Mouse (Mus musculus) heart, postnatal 36 days (tissue): ENCODE results near the gene Frmd6. TPM values are rescaled to one million over a fixed set of nuclear protein-coding genes. Genes with fewer than 3 reads are reported as not detected.

ENCODE experiments used
- DNase-seq, 2 experiments: peaks; one replicate each; pipeline ENCODE4 v3.0.0; 2021 to 2022
- intact Hi-C: fragments of 180-260 bp; cut with DNase I; formaldehyde crosslinking; loops from one replicate; pipeline ENCODE4 v1.15.1; 2025
- total RNA-seq, 2 experiments: library from RNA; stranded (reverse); gene quantifications; 2 replicates each; pipeline ENCODE4 v1.2.3; 2021

The Frmd6 gene
- total RNA-seq, 2 experiments from 2014 or later = 33.4 to 39.1 TPM

DNA sequence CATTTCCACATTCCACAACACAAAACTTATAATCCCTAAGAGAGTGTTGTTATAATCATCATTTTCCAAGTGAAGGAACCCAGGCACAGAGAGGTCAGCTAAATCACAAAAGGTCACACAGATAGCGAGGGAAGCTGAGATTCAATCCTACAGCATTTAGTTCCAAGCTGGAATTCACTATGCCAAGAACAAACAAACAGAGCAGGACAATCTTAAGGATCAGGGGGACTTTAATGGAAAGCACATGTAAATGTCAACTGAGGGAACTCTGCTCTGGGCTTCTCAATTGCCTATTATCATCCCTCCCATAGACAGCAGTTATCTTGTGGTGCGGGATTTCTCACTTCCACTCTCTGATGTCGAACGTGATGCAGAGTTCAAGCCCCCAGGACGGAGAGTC lies 17.8 kb upstream of the Frmd6 start:
- DNase-seq = no peak
- intact Hi-C loops = no loop called here

DNA sequence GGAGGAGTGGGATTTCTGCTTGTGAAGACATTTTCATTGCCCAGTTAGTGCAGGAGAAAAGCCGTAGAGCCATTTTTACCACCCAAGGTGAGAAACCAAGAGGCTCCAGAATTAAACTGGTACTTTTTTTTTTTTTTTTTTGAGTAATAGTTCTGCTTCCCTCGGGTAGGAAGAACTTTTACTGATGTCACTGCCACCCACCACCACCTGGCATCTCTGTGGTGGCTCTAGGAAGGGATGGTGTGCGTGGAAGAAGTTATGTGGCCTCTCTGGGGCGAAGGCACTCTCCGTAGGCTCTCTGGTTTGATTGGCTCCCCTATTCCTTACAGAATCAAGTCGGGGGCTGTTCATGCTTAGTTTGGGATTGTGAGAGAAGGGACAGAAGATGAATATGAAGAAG lies 17.3 kb upstream of the Frmd6 start:
- DNase-seq = no peak
- intact Hi-C loops = no loop called here

- intact Hi-C loops = loop anchor here (5.0 kb wide), 1 partner anchor 153 kb away; no protein-coding TSS in a partner anchor
- no peak for DNase-seq
Observed at GRCm38 (mm10) chr12:70809957-70810356, 15.4 kb upstream of the Frmd6 start.

GRCm38 (mm10) chr12:70811772-70812171 lies 13.5 kb upstream of the Frmd6 start:
- no peak for DNase-seq

GRCm38 (mm10) chr12:70812176-70812575 lies 13.1 kb upstream of the Frmd6 start:
- intact Hi-C loops = loop anchor here (5.0 kb wide), 1 partner anchor 155 kb away; no protein-coding TSS in a partner anchor
- DNase-seq = no peak

More at GRCm38 (mm10) chr12:70811772-70812171, 13.5 kb upstream of the Frmd6 start:
- intact Hi-C loops = loop anchor here (5.0 kb wide), 1 partner anchor 154 kb away; no protein-coding TSS in a partner anchor

- intact Hi-C loops = loop anchor here (5.0 kb wide), 1 partner anchor 156 kb away; no protein-coding TSS in a partner anchor
- DNase-seq = no peak
Observed at GRCm38 (mm10) chr12:70812822-70813465, 12.4 kb upstream of the Frmd6 start.

- DNase-seq = no peak
- intact Hi-C loops = no loop called here
Observed at GRCm38 (mm10) chr12:70816731-70817130, 8.6 kb upstream of the Frmd6 start.

DNA sequence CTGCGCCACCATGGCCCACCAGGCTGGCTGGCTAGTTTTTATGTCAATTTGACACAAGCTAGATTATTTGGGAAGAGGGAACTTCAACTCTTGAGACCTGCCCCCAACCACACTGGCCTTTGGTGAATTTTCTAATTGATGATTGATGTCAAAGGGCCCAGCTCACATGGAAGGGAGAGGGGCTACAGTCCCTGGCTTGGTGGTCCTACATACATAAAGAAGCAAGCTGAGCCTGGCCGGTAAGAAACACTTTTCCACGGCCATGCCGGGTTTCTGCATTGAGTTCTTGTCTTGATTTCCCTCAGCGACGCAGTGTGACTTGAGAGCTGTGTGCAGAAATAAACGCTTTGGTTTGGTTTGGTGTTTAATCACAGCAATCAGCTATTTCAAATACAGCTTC lies 1.3 kb upstream of the Frmd6 start:
- no peak for DNase-seq
- intact Hi-C loops = loop anchor here (2.0 kb wide), 1 partner anchor 329 kb away; no protein-coding TSS in a partner anchor

- no peak for DNase-seq
- intact Hi-C loops = loop anchor here (1.0 to 5.0 kb wide), 4 partner anchors 56 to 331 kb away; no protein-coding TSS in a partner anchor
Observed at GRCm38 (mm10) chr12:70825651-70826317, 470 bp downstream of the Frmd6 start.

DNA sequence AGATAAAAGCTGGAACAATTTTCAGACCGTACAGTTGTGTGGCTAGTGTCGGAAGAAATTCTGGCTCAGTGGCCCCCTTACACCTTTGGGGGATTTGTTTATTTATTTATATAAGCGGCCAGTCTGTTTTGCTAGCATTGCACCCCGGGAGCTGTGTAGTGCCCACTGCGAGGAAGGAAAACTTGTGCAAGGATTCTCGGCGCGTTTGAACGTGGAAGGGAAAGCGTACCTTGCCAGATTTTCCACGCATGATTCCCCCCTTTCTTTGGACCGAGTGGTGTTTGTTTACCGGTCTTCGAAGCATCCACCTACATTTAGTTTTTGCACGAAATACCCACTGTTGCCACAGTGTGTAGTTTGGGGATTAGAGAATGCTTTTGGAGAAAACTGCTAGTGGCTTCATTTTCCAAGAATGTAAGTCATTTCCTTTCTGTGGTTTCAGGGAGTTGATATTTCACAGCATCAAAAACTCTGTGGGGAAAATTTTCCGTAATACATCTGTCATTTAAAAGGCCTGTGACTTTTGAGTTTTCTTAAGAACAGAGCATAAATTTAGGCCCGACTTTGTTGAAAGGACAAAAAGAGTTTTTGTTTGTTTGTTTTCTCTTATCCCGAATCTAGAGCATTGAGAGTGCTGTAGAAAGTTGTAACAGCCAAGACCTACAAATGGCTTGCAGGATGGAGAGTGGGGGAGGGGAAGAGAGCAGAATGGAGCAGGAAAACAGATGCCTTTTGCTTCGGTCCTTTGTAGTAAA lies 1.2 kb downstream of the Frmd6 start:
- intact Hi-C loops = loop anchor here (2.0 to 5.0 kb wide), 2 partner anchors 82 to 174 kb away; no protein-coding TSS in a partner anchor
- DNase-seq = no peak

DNA sequence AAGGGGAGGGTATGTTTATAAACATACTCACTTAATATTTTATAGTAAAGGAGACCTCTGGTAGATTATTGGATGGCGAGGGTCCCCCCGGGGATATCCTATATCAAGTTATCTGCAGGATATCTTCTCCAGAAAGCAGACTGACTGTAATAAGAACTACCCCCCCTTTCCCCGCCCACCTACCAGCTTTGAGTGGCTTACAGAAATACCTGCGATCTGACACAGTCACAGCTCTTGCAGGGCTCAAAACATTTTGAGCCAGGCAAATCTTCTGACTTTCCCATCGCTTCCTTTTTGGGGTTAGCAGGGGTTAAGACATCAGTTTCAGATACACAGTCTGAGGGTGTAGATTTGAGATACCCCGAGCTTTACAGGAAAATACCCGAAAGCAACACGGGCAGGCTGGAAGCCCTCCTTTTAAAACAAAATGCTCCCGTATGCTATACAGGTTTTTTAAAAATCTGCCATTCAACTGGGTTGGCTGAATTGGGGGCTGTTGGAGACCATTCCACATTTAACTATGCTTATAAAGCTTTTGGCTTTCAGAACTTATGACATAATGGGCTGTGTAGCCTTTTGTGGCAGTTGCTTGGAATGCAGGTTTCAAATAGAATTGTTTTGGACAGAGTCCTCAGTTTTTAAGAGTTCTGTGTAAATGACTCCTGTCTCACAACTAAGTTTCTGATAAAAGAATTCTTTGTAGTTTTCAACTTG lies 2.0 kb downstream of the Frmd6 start:
- no peak for DNase-seq
- intact Hi-C loops = loop anchor here (2.0 to 5.0 kb wide), 2 partner anchors 81 to 175 kb away; no protein-coding TSS in a partner anchor

DNA sequence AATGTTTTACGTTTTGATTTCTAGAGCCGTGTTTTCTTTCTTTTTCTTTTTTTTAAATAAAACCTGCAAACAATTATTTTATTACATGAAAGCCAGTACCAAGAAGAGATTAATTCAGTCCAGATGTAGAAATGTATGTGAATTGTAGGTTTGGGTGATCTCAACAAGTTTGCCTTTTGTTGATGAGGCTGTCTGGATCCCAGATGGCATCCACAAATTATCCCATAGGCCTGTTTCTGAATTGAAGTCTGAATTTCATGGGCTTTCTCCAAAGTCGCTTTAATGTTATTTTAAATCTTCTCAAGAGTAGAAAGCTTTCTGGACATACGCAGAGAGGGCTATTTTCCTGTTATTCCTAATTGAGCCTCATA lies 2.6 kb downstream of the Frmd6 start:
- DNase-seq = no peak

DNA sequence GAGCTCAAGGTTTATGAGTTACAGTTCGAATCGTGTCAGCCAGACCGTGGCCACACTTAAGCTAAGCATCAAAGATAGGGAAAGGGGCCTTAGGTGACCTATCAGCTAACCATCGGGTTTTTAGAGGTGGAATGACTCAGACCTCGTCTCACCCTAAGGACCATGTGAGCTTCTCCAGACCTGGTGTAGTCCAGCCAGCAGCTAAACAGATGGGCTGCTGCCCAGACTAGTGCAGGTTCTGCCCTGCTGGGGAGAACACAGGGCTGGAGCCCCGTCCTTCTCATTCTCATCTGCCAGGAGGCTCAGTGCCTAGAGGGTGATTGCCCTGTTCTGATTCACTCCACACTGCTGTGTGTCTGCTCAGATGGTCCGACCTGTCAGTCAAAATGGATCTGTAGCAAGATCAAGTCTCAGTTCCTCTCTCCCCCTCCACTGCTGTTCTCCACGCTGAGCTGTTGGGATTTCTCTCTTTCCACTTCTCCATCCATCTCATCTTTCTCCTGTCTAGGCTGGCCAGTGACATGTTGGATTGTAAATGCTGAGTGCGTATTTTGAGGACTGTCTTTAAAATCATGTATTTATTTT lies 5.8 kb downstream of the Frmd6 start:
- DNase-seq = no peak
- intact Hi-C loops = no loop called here

More for the DNA sequence above, 2.6 kb downstream of the Frmd6 start:
- intact Hi-C loops = loop anchor here (2.0 to 5.0 kb wide), 2 partner anchors 81 to 176 kb away; no protein-coding TSS in a partner anchor

- DNase-seq = no peak
Observed at GRCm38 (mm10) chr12:70832216-70832998, 7.1 kb downstream of the Frmd6 start.

GRCm38 (mm10) chr12:70833050-70833449 lies 7.7 kb downstream of the Frmd6 start:
- DNase-seq = no peak
- intact Hi-C loops = no loop called here

More at GRCm38 (mm10) chr12:70832216-70832998, 7.1 kb downstream of the Frmd6 start:
- intact Hi-C loops = no loop called here

GRCm38 (mm10) chr12:70834043-70834442 lies 8.7 kb downstream of the Frmd6 start:
- intact Hi-C loops = no loop called here
- no peak for DNase-seq

DNA sequence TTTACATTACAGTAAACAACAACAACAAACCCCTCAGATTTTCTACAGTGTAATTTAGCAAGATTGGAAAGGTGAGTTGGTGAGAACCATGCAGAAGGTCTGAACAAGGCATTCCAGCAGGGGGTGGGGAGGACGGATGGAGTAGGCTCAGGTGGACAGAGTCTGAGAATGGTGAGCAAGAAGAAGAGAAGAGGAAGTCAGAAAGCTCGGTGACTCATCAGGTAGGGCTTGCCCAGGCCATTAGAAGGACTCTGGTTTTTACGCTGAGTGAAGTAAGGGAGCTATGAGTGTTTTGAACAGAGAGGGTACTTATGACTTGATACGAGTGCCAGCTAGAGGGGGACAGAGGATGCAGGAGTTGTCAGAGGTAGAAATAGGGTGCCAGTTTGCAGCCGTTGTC lies 9.7 kb downstream of the Frmd6 start:
- no peak for DNase-seq
- intact Hi-C loops = no loop called here

DNA sequence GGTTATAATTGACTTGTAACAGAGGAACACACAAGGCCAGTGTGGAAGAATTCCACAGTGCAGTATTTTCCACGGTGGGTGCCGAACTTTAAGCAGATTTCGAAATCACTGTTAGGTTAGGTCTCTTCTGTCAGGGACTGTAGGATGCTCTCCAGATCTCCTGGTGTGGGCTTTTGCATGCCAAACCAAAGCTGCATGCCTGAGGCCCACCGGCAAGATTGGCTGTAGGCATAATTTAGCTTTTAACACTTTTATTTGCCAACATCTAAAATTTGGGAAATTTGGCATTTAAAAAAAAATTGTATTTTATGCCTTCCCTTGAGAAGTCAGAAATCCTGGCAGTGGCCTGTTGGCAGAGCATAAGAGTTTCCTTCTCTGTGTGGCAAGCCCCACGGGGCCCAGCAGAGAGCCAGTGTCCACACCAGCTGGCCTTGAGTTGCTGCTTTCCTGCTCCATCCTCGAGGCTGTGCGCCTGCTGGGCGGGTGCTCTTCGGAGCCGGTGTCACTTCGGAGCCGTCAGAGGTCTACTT lies 12.5 kb downstream of the Frmd6 start:
- DNase-seq = peak in 1 of 2 experiments; percentile 50
- intact Hi-C loops = no loop called here

DNA sequence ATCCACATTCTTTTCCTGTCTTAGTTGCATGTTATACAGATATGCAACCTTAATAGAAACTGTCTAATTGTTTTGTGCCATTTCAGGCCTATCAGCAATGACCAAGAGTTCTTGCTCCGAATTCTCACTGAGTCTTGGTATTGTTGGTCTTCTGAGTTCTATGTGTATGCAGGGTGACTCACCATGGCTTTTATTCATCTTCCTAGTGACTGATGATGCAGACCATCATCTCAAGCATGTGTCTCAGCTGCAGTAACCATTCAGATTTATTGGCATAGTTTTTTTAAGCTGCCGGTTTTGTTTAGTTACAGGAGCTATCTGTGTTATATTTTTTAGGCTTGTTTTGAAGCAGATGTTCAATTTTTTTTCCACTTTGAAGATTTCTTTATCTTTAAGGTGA lies 20.1 kb downstream of the Frmd6 start:
- intact Hi-C loops = no loop called here
- no peak for DNase-seq
